Mouse (Mus musculus) heart, postnatal 0 days (tissue): ENCODE measurements around the gene Cblc.

Experiments
- CTCF ChIP-seq: IDR thresholded peaks from 2 replicates; pipeline ENCODE4 v1.5.1; 2016; ENCODE audit warnings: antibody characterized with exemption, control low read depth, low read depth
- EP300 ChIP-seq: IDR thresholded peaks from 2 replicates; pipeline ENCODE4 v1.6.1; 2016; ENCODE audit warnings: antibody characterized with exemption, low read depth

DNA sequence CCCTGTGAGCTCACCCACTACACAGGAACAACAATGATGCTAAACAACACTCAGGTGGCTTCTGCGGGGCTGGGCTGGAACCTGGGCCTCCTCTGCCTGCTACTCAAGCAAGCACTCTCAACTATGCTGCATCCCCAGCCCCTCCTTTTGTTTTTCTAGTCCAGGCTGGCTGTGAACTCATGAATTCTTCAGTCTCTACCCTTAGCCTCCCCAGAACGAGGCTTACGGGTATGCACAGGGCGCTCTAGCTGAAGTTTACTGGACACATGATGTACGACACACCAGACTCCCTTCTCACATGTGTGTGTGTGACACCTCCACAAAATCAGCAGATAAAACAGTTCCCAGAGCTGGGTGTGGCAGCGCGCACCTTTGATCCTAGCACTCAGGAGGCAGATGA lies 22.3 kb upstream of the Cblc start:
- TF ChIP-seq CTCF (no peak), EP300 (no peak)
